Mouse (Mus musculus): Measurements from ENCODE around the gene Srd5a1.
"Not testable (repeated sequence)": the region's sequence is repeated elsewhere in the genome, so short reads cannot be mapped to it uniquely, and the experiment has no call there.

Gene Srd5a1

DNA sequence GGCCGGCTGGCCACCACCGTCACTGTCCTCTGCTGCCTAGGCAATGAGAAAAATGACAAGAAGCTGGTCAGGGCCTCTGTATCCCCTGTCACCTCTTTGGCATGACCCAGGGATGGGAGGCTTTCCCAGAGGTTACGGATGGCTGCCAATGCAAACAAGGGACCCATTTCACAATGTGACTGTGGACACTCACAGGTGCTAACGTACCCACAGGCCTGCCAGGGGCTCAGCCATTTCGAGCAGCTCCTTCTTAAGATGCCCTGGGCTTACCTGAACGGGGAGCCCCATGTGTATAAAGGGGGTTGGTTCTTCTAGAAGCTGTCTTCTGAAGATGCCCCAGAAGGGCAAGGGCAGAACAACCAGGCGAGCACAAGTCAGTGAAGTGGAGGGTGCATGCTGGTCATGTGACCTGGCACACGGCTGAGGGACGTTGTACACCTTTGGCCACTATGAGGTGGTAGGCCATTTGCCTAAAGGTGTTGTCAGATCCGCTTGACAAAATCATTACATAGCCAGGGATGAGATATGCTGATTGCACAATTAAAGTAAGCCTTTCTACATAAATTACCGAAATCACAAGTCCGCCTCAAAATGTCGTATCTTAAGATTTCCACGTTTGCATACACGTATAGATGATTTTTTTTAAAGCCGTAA lies 33.9 kb downstream of the Srd5a1 start:
- DNase-seq (ENCODE audit: low spot score in 2 of 2): no peak

DNA sequence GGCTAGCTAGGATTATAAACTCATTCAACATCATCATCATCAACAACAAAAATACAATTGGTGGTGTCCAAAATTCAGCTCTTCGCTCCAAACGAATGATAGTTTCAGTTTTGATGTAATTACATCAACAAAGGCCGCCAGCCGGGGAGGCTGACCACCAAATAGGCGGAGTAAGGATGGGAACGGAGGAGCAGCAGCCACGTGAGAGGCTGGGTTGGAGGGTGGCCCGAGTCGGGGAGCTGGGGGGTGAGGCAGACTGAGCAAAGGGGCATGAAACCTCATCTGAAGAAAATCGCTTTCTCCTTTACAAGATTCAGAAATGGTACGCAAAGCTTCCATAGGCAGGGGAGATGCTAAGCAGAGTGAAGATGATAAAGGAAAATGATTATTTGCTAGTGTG lies 34.6 kb downstream of the Srd5a1 start:
- peak in 1 of 2 experiments; percentile 56 for DNase-seq (ENCODE audit: low spot score in 2 of 2)

DNA sequence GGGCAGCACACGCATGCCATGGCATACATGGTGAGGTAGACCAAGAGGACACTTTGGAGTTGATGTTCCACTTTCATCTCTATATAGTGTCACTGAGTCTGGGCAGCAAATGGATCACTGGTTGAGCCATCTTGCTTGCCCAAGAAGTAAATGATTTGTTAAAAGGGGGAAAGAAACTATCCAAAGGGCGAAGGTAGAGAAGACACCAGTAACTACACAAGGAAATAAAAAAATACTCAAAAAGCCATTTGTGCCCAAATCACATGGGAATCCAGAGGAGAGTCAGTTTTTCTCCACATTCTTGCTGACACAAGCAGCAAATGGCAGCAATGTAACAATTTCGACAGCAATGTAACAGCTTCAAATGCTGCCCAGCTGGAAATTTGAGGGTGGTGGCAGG lies 38.6 kb downstream of the Srd5a1 start:
- no peak for DNase-seq (ENCODE audit: low spot score in 2 of 2)

DNA sequence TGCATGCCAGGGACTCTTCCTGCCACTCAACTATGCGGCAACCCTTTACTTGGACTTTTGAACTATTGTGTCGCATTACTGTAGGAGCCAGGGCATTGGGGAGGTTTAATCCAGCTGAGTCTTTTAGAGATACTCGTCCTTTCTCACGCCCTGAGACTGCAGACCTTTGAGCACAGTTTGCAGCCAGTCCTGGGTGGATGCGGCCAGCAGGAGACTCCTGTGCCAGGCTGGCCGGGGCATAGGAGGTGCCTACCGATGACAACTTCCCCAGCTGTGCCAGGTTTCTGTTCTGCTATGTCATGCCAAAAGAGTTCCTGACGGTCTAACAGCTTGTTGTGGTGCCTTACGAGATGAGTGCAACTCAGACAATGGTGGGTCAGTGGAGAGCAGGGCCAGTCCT lies 42.0 kb downstream of the Srd5a1 start:
- DNase-seq (ENCODE audit: low spot score in 2 of 2): no peak

DNA sequence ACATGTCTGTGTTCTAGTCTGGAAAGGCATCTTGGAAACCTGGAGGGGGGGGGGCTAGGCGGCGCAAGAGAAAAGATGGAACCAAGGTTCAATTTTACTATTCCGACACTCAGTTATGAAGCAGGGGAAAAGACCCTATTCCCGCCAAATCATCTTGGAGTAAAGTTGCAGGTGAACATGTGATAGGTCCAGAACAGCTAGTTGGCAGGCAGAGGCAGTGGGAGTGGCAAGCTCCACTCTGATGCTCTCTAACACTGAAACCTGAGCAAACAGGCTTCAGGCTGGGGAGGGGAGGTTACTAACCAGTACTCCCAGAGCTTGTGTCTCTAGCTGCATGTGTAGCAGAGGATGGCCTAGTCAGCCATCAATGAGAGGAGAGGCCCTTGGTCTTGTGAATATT lies 45.8 kb downstream of the Srd5a1 start:
- DNase-seq (ENCODE audit: low spot score in 2 of 2): not testable (repeated sequence)

DNA sequence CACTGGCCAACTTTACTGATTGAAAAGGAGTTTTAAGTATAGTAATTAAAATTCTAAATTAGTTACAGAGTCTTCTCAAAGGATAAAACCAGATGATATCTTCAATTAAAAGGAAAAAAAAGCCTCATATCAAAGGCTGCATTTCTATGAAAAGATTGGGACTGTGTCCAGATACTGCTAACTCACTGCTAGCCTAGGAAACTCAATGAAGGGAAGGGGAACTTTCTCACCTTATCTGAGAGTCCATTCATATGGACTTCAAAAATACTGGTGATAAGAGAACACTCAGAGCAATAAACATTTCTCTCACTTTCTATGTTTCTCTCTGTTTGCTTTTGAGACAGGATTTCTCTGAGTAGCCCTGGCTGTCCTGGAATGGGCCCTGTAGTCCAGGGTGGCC lies 46.7 kb downstream of the Srd5a1 start:
- no peak for DNase-seq (ENCODE audit: low spot score in 2 of 2)

DNA sequence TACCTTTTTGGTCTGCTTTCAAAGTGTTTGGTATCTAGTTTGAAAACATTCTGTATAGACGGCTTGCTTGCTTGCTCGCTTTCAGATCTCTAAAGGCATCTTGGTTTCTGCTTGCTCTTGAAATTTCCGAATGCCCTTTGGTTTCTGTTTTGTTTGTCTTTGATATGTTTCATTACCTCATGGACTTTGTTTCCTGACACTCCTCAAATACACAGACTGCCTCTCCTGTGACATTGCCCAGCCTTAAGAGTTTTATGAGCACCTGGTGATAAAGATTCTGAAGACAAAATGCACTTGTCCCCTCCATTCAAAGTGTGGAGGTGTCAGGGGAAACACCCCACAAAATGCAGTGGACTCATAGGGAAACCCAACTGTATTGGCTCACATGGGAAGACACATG lies 47.3 kb downstream of the Srd5a1 start:
- DNase-seq (ENCODE audit: low spot score in 2 of 2): no peak

DNA sequence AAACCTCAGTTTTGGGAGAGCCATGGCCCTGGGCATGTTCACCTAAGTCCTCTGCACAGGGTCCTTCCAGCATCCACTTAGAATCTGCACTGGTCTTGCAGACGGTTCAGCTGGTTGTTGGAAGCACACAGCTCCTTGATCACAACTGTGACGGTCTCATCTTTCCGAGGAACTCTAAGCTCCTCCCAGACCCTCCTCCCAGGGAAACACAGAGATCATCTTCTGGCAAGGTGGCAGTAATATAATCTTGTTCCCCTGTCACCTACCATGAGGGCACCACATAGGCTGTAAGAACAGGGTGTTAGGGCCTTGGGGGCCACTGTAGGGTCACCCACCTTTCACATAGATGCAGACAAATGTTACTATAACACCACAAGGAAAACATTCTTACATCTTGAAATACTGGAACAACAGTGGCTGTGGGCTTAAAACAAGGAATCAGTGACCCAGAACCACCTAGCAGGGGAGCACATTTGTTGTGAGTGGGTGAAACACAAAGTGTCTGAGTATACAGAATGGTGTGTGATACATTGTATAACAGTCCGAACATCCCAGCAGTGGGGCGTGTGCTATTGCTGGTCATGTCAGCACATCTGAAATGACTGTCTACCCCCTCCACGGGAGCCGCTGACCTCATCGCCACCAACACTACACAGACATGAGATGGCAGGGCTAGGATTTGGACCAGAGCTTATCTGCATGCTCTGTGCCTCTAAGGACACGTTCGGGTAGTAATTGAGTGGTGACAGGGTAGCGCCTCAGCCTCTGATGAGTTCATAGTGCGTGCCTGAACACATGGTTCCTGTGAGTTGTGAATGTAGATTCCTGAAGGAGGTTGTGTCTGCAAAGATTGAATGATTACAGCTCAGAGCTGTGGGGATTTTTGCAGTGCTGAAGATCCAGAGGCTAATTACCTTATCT lies 48.3 kb downstream of the Srd5a1 start:
- DNase-seq (ENCODE audit: low spot score in 2 of 2): no peak

DNA sequence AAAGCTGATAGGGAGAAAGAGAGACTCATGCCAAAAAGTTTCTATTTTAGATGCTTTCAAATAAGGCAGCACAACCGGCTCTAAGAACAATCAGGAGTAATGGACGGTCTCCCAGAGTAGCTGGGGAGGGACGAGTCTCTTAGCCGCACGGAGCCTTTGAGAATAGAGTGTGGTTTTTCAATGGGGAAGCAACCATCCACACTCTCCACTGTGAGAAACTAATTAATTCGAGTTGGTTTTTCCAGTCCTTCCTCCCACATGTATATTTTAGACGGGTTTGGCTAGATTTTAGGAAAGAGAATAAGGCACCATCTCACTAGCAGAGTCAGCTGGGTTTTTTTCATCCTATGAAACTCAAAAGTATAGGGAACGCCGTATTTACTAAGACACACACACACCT lies 49.2 kb downstream of the Srd5a1 start:
- peak in 1 of 2 experiments; percentile 39 for DNase-seq (ENCODE audit: low spot score in 2 of 2)

DNA sequence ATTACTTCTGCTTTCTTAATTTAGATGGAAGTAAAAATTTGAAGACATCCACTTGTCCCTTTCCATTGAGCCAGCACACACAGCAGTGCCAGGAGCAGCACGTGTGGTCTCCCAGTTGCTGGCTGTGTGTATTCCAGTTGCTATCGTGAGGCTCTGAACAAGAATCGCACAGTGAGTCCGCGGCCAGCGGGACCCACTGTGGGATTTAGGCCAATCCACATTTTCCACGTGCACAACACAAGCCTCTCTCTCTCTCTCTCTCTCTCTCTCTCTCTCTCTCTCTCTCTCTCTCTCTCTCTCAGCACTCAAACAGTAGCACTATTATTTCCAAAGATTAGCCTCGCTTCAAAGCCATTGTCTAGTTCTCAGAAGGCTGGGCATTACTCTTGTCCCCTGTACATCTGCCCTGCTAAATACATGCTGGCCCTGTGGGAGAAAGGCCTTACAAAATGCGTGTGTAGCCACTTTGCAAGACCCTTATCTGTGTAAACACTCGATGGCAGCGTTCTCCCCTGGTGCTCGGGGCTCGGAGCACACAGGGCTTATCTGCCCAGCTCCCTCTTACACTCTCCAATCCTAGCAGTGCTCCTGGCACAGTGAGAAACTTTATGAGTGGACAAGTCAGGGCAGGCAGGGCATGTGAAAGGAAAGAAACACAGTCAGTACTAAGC lies 51.8 kb downstream of the Srd5a1 start:
- peak; percentile 69 to 72 for DNase-seq (ENCODE audit: low spot score in 2 of 2)

DNA sequence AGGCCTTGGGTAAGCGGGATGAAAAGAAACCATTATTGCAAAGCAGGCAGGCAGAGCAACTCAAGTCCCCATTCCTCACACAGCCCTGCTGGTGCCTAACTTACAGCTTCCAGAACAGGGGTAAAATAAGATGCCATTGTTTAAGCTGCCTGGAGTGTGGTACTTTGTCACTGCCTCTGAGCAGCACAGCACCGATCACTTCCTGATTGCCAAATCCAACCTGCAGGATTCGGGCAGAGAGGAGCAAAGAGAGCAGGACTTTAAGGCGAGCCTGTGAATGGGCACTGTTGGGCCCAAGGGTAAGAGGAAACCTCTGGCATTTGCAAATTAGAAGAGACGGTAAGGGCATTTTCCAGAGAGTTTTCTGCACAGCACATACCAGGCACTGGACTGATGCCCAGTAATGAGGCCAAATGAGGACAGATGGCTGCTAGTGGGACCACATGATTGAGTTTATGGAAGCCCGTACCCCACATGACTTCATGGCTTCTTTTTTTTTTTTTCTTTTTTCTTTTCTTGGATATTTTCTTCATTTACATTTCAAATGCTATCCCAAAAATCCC lies 53.1 kb downstream of the Srd5a1 start:
- DNase-seq (ENCODE audit: low spot score in 2 of 2): peak; percentile 47 to 60

DNA sequence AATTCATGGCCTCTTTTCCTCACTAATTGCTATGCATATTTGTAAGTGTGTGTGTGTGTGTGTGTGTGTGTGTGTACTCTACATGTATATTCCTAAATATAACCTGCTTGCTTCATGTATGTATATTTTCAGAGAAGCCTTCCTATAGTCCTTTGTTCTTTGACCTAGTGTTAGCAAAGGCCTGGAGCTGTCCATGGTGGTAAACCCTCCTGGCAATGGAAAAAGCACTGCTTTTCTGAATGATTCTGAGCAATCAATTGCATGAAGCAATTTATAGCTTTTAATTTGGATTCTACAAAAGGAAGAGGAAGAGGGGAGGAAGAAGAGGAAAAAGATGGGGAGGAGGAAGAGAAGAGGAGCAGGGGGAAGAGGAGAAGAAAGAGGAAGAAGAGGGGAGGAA lies 54.5 kb downstream of the Srd5a1 start:
- DNase-seq (ENCODE audit: low spot score in 2 of 2): no peak

DNA sequence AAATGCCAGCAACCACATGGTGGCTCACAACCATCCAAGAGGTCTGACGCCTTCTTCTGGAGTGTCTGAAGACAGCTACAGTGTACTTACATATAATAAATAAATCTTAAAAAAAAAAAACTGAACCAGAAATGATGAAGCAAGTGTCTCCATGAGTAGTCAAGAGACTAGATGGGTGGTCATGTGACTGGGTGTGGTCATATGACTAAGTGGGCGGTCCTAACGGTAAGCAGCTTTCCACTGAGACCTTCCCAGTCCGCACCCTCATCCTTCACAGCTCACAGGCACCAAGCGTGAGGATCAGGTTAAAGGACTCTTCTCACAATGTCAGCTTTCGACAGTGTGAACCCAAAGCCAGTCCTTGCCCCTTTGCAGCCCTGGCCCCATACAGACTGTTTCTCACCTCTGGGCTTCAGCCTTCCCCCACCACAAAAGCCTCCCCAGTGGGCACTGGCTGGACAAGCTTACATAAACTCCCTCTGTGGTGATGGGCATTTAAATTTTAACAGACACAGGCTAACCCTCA lies 55.2 kb downstream of the Srd5a1 start:
- no peak for DNase-seq (ENCODE audit: low spot score in 2 of 2)

DNA sequence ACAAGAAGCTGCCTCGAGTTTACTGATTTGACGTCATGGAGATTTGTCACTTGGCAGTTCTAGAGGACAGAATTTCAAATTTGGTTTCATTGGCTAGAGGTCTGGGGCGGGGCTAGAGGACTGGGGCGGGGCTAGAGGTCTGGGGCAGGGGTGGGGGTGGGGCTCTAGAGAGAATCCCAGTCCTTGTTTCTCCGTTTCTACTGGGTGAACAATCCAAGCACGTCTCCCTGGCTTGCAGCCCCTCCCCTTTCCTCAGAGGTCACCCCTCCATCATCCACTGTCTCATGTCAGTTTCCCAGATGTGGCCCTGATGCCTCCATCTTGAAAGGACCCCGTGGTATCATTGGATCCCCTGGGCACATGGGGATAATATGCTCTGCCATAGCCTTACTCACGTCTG lies 56.2 kb downstream of the Srd5a1 start:
- no peak for DNase-seq (ENCODE audit: low spot score in 2 of 2)

DNA sequence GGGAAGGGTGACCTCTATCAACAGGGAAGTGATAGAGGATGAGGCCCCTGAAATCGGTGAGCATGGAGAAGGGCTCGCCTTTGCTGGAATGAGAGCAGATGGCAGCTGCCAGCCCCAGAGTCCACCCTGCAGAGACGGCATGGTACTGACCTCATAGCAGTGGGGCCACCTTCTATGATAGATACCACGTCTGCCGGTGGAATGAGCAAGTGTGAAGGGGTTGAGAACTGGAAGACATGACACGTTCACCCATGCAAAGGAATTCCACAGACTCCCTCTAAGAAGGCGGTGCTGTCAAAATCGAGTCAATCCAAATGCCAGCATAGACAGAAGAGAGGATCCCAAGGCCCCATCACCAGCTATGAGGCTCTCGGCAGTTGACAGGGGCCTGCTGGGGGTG lies 57.0 kb downstream of the Srd5a1 start:
- no peak for DNase-seq (ENCODE audit: low spot score in 2 of 2)

DNA sequence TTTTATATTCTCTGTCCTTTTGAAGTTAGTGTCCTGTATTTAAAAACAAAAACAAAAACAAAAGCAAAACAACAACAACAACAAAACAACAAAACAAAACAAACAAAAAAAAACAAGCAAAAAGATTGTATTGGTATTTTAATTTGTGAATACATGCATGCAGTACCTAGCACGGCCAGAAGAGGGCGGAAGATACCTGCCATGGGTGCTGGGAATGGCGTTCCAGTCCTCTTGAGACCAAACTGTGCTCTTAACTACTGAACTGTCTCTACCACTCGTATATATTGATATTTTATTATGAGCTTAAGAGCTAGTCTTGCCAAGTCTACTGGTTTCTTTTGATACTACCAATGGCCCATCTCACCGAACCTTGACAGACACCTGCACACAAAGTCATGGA lies 58.2 kb downstream of the Srd5a1 start:
- no peak for DNase-seq (ENCODE audit: low spot score in 2 of 2)

DNA sequence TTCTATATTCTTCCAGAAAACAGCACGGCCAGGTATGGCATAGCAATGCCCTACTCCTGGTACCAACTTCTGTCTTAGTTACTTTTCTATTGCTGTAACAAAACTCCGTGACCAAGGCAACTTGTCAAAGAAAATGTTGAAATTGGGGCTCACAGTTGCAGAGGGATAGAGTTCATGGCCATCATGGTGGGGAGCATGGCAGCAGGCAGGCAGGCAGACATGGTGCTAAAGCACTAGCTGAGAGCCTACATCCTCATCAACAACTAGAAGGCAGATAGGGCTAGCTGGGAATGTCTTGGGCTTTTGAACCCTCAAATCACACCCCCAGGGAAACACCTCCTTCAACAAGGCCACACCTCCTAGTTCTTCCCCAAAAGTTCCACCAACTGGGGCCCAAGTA lies 60.4 kb downstream of the Srd5a1 start:
- DNase-seq (ENCODE audit: low spot score in 2 of 2): no peak

DNA sequence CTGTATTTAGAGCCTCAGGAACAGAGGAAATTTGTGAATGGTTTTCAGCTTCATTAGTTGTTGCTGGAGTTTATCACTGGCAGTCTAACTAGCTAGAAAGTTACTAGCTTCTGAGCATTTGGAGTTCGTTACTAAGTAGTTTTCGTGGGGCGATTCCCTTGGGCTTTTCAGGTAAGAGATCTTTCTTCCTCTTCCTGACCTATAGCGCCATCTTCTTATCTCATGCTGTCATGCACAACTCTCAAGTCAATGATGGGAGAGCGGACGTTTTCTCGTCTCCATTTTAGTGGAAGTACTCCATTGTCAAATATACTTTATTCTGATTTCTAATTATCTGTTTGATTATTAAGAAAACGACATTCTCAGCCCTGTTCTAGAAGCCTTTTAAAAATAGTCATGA lies 61.3 kb downstream of the Srd5a1 start:
- no peak for DNase-seq (ENCODE audit: low spot score in 2 of 2)

DNA sequence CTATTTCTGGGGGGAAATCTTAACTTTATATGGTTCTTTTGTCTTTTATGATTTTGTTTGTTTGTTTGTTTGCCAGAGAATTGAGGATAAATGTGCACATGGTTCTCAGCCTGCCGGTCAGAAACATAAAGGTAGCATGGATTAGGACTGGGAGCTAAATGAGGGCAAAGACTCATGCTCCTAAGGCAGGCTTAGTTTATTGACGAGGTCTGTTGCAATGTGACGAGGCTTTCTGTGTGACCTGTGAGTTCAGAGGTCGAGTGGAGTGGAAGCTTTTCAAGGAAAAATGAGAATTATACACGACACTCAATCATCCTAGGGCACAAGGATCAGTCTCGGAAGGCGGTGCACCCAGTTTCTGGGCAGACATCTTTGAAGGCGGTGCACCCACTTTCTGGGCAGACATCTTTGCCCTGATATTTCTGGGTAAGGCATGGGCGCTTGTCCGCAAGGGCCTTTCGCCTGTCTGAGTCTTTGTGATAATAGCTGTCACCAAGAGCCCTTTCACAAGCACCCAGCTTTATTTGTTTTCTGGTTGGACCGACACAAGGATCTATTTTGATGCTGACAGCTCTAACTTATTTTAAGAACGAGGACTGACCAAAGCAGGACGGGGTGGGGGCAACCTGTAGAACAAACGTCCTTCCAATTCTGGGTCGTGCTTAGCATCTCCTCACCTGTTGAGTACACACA lies 63.6 kb downstream of the Srd5a1 start:
- DNase-seq (ENCODE audit: low spot score in 2 of 2): no peak

DNA sequence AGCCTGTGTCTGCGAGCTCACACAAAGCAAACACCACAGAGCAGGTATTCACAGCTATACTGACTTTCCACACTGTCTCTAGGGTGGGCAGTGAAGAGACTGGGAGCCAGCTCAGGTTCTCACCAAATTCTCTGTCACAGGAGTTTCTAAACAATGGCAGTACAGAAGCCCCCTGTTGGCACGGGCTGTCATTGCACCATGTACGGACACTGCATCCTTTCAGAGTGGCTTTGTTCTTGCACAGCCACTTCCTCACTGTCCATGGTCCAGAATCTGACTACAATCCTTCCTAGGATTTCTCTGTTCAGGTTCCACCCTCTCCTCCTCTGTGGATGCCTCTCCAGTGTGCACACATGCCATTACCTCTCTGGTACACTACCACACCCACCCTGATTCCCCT lies 66.2 kb downstream of the Srd5a1 start:
- DNase-seq (ENCODE audit: low spot score in 2 of 2): no peak

DNA sequence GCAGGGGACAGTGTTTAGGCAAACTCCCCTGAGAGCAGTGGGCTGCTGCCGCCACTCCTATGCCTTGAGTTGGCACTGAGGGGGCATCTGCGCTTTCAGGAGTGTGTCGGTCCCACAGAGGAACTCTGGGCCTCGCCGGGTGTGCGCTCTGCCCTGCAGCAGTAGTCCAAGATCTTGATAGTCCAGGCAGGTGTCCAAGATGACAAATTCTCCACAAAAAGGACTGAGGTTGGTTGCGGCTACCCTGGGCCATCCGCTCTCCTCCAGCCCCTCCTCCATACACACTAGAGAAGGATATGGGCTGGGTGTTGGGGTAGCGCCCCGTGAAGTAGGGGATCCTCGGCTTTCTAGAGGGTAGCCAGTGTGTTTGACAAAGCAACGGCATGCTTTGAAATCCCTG lies 67.6 kb downstream of the Srd5a1 start:
- DNase-seq (ENCODE audit: low spot score in 2 of 2): no peak
